Mouse (Mus musculus): Measurements from ENCODE around the gene Ctnna2. TPM values are rescaled to one million over a fixed set of nuclear protein-coding genes. Genes with fewer than 3 reads are reported as not detected.

Ctnna2 gene
- polyA plus RNA-seq, 1 experiment from 2014 or later, result 2.2 TPM

DNA sequence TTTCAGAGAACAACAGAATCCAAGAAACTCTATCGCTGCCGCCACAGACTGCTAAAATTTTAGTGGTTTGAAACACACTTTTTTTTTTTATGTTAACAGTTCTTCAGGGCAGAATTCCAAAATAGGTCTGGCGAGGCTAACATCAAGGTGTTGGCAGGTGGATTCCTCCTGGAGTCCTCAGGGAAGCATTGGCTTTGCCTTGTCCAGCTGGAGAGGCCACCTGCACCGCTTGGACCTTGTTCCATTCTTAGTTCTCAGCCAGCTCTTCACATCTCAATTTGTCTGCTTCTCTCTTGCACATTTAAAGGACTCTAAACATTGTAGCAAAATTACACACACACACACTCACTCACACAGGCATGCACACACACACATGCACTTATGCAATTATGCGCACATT lies 487.8 kb downstream of the Ctnna2 start:
- no peak overlapping the region for H3K4me3 ChIP-seq
- H3K27me3 ChIP-seq (replicated peaks), result no peaks in the 10 kb centered on the region
- ATAC-seq (ENCODE audit: insufficient number of reproducible peaks, low FRiP score), result no peak
- H3K27ac ChIP-seq (ENCODE audit: poor library complexity, severe bottlenecking), result no peak overlapping the region
- WGBS, result 81% methylated on average over 5 of the region's 5 CpGs
- H3K4me1 ChIP-seq (replicated peaks), result no peaks in the 10 kb centered on the region
- no peaks in the 10 kb centered on the region for H3K36me3 ChIP-seq
- H3K9ac ChIP-seq, result no peak overlapping the region
- no peak overlapping the region for H3K4me2 ChIP-seq
- H3K9me3 ChIP-seq (replicated peaks), result no peaks in the 10 kb centered on the region

DNA sequence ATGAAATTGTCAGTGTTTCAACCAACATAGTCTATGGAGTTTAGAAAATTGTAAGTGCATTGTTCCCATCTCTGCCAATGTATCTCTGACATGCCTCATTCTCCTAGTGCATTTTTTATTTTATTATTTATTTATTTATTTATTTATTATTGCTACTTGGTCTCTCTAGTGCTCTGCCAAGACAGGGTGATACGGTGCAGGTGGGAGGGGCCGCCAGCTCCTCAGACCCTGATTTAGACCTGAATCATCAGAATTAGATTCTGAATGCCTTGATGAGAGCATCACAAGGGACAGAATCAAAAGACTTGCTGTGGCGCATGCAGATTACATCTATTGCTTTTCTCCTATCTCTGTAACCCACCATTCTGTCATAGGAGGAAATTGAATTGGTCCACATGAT lies 492.8 kb downstream of the Ctnna2 start:
- no peak overlapping the region for H3K4me3 ChIP-seq
- 83% methylated on average over 3 of the region's 3 CpGs for WGBS
- no peaks in the 10 kb centered on the region for H3K27me3 ChIP-seq (replicated peaks)
- H3K4me2 ChIP-seq, result no peak overlapping the region
- no peaks in the 10 kb centered on the region for H3K36me3 ChIP-seq
- ATAC-seq (ENCODE audit: insufficient number of reproducible peaks, low FRiP score), result no peak
- 0 out of 2 replicates have a peak, but pooled peaks cover 4% of the 10 kb centered on the region for H3K9me3 ChIP-seq (replicated peaks)
- no peak overlapping the region for H3K27ac ChIP-seq (ENCODE audit: poor library complexity, severe bottlenecking)
- H3K9ac ChIP-seq, result no peak overlapping the region
- H3K4me1 ChIP-seq (replicated peaks), result no peaks in the 10 kb centered on the region

DNA sequence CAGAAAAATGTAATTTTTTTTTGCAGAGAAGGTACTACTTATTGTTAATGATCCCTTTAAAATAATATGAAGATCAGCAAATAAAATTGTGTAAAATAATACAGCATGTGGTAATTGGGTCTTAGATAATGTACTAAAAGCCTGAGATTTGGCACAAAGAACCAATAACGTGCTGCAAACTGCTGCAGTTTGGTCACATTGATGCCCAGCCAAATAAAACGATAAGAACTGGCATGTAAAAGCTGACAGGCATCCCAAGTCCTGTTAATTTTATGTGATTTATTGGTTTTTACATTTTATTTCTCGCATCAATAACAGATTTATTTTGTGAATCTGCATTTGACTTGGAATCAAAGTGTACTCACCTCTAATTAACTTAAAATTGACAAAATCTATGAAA lies 497.4 kb downstream of the Ctnna2 start:
- H3K4me2 ChIP-seq, result no peak overlapping the region
- 69% methylated on average over 3 of the region's 3 CpGs for WGBS
- no peaks in the 10 kb centered on the region for H3K36me3 ChIP-seq
- no peak overlapping the region for H3K4me3 ChIP-seq
- no peaks in the 10 kb centered on the region for H3K27me3 ChIP-seq (replicated peaks)
- no peak for ATAC-seq (ENCODE audit: insufficient number of reproducible peaks, low FRiP score)
- H3K9me3 ChIP-seq (replicated peaks), result 0 out of 2 replicates have a peak, but pooled peaks cover 4% of the 10 kb centered on the region
- H3K27ac ChIP-seq (ENCODE audit: poor library complexity, severe bottlenecking), result no peak overlapping the region
- no peak overlapping the region for H3K9ac ChIP-seq
- H3K4me1 ChIP-seq (replicated peaks), result no peaks in the 10 kb centered on the region

DNA sequence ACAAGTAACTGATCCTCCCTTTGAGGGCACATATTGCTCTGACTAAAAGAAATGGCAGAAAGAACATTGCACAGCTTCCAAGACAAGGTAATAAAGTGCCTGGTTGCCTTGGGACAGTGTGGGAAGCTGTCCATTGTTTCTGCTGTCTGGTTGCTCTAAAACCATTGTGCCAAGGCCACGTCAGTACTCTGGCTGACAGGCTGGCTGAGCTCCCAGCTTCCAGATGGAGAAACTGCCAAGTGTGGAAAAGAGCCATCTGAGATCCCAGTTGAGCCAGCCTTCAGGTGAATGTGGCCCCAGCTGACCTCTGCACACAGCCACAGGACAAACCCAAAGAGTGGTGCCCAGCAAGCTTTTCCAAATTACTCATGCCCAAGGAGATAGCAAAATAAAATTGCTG lies 504.1 kb downstream of the Ctnna2 start:
- no peak overlapping the region for H3K4me3 ChIP-seq
- H3K27me3 ChIP-seq (replicated peaks), result no peaks in the 10 kb centered on the region
- no peak overlapping the region for H3K9ac ChIP-seq
- H3K9me3 ChIP-seq (replicated peaks), result no peaks in the 10 kb centered on the region
- H3K36me3 ChIP-seq, result no peaks in the 10 kb centered on the region
- H3K27ac ChIP-seq (ENCODE audit: poor library complexity, severe bottlenecking), result no peak overlapping the region
- no peak for ATAC-seq (ENCODE audit: insufficient number of reproducible peaks, low FRiP score)
- WGBS, result 39% methylated on average over 1 of the region's 1 CpGs
- H3K4me1 ChIP-seq (replicated peaks), result no peaks in the 10 kb centered on the region
- no peak overlapping the region for H3K4me2 ChIP-seq

DNA sequence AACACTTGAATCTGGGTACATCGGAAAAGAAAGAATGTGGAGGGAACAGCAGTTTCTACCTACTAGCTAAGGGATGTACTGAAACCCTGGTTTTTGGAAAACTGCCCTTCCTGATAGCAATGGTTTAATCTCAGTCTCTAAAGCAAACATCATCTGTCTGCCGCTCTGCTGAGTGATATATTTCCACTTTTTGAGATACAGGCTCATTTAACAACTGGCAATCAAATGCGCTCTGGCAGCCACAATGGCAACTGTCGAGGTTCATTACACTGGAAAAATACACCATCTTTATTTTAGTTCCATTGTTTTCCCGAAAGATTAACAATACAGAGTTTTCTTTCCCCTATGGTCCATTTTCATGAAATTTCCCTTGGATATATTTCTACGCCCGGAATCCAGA lies 506.2 kb downstream of the Ctnna2 start:
- no peak for ATAC-seq (ENCODE audit: insufficient number of reproducible peaks, low FRiP score)

DNA sequence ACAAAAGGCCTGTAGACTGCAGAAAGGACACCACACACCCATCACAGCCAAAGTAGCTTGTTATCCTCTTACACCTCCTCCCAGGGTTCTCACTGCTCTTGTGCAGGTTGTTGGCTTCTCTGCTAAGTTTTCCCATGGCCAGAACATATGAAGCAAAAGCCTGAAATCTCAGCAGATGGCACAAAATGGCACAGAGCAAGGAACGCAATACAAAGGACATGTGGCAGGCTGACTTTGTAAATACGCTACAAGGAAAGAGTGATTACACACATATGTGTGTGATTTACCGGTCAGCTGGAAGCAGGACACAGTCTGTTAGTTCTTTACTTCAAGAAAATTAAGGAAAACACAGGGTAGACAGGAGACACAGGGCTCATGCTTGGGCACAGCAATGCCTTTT lies 511.4 kb downstream of the Ctnna2 start:
- Histone ChIP-seq H3K4me3 (no peak overlapping the region), H3K36me3 (no peaks in the 10 kb centered on the region), H3K9me3 (replicated peaks) (no peaks in the 10 kb centered on the region), H3K27ac (ENCODE audit: poor library complexity, severe bottlenecking) (no peak overlapping the region), H3K27me3 (replicated peaks) (no peaks in the 10 kb centered on the region), H3K4me2 (no peak overlapping the region), H3K9ac (no peak overlapping the region), H3K4me1 (replicated peaks) (no peaks in the 10 kb centered on the region)
- ATAC-seq (ENCODE audit: insufficient number of reproducible peaks, low FRiP score), result no peak
- WGBS, result 89% methylated on average over 3 of the region's 3 CpGs

More for the DNA sequence above, 506.2 kb downstream of the Ctnna2 start:
- WGBS, result 72% methylated on average over 7 of the region's 7 CpGs
- no peaks in the 10 kb centered on the region for H3K27me3 ChIP-seq (replicated peaks)
- no peak overlapping the region for H3K4me2 ChIP-seq
- H3K9ac ChIP-seq, result no peak overlapping the region
- no peak overlapping the region for H3K27ac ChIP-seq (ENCODE audit: poor library complexity, severe bottlenecking)
- H3K4me1 ChIP-seq (replicated peaks), result no peaks in the 10 kb centered on the region
- no peaks in the 10 kb centered on the region for H3K9me3 ChIP-seq (replicated peaks)
- no peaks in the 10 kb centered on the region for H3K36me3 ChIP-seq
- no peak overlapping the region for H3K4me3 ChIP-seq

DNA sequence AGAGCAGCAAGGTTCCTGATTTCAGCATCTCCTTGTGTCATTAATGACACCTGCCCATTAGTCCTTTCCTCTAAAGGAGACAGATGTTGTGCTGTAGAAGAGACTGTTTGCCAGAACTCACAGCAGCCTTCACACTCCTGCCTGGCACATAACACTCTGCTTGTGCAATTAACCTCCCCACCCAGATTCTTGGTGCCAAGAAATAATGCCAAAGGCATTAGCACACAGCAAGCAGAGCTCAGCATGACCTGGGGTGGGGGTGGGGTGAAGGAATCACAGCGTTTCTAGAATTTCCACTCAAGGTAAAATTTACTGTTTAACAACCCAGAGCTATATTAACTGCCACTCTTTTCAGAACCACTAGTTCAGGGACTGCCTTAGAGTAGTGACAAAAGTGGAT lies 516.8 kb downstream of the Ctnna2 start:
- no peak overlapping the region for H3K9ac ChIP-seq
- no peak overlapping the region for H3K27ac ChIP-seq (ENCODE audit: poor library complexity, severe bottlenecking)
- ATAC-seq (ENCODE audit: insufficient number of reproducible peaks, low FRiP score), result no peak
- H3K36me3 ChIP-seq, result no peaks in the 10 kb centered on the region
- 47% methylated on average over 1 of the region's 1 CpGs for WGBS
- no peaks in the 10 kb centered on the region for H3K9me3 ChIP-seq (replicated peaks)
- no peak overlapping the region for H3K4me2 ChIP-seq
- H3K4me3 ChIP-seq, result no peak overlapping the region
- no peaks in the 10 kb centered on the region for H3K4me1 ChIP-seq (replicated peaks)
- no peaks in the 10 kb centered on the region for H3K27me3 ChIP-seq (replicated peaks)

DNA sequence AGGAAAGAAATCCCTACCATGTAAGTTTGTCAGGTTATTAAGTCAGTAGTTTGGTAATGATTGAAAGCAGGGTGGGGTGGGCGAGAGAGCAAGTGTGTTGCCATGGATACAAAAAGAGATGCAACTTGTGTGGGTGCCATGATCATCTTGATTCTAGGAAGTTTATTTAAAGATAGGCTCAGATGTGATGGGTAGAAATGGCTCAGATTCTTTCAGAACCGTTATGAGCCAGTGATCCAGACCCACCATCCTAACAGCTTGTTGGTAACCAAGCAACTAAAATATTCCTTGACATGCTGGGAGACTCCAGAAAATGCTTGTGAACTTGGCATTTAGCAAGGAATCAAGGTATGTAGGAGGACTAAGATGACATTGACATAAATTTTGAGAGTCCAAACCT lies 521.6 kb downstream of the Ctnna2 start:
- Histone ChIP-seq H3K9me3 (replicated peaks) (no peaks in the 10 kb centered on the region), H3K9ac (no peak overlapping the region), H3K4me2 (no peak overlapping the region), H3K4me3 (no peak overlapping the region), H3K36me3 (no peaks in the 10 kb centered on the region), H3K27ac (ENCODE audit: poor library complexity, severe bottlenecking) (no peak overlapping the region), H3K27me3 (replicated peaks) (no peaks in the 10 kb centered on the region), H3K4me1 (replicated peaks) (no peaks in the 10 kb centered on the region)
- WGBS, result 71% methylated on average over 2 of the region's 2 CpGs
- no peak for ATAC-seq (ENCODE audit: insufficient number of reproducible peaks, low FRiP score)

DNA sequence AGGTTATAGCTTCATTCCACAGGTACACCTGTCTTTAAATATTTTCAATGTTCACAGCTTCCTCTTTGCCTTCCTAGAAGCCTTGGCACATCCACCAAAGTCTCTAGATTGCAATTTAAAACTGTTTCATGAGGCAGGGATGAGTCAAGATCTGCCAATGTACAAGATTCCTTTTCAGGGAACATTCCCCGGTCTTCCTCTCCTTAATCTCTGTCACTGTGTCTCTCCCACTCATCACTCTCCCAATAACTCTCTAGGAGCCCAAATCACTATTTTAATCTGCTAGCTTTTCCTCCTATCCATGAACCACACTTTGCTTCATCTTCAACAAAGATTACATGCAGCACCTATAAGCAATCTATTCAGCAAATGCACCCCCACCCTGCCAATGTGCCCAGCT lies 532.6 kb downstream of the Ctnna2 start:
- no peaks in the 10 kb centered on the region for H3K9me3 ChIP-seq (replicated peaks)
- no peak for ATAC-seq (ENCODE audit: insufficient number of reproducible peaks, low FRiP score)
- WGBS, result 61% methylated on average over 1 of the region's 1 CpGs

DNA sequence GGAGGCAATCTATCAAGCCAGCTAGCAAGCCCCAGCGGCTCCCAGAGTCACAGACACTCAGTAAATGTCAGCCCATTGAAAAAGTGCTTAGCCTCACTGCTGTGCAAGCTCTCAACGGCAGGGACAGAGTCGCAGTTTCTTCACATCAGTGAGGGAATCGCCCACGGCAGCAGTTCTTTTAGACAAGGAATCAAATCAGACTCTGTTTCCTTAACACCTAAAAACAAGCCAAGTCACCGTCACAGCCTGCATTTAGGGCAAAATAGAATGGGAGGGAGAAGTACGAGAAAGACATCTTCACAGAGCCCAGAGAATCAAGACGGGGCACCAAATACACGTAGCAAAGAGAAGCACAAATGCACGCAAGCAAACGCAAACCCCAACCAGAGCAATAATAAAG lies 535.6 kb downstream of the Ctnna2 start:
- Histone ChIP-seq H3K4me1 (replicated peaks) (no peaks in the 10 kb centered on the region), H3K27ac (ENCODE audit: poor library complexity, severe bottlenecking) (no peak overlapping the region), H3K36me3 (no peaks in the 10 kb centered on the region), H3K9ac (no peak overlapping the region), H3K4me3 (no peak overlapping the region), H3K27me3 (replicated peaks) (no peaks in the 10 kb centered on the region), H3K9me3 (replicated peaks) (no peaks in the 10 kb centered on the region), H3K4me2 (no peak overlapping the region)
- ATAC-seq (ENCODE audit: insufficient number of reproducible peaks, low FRiP score), result no peak
- WGBS, result 79% methylated on average over 11 of the region's 11 CpGs

More for the DNA sequence above, 532.6 kb downstream of the Ctnna2 start:
- Histone ChIP-seq H3K4me1 (replicated peaks) (no peaks in the 10 kb centered on the region), H3K4me2 (no peak overlapping the region), H3K4me3 (no peak overlapping the region), H3K27me3 (replicated peaks) (no peaks in the 10 kb centered on the region), H3K27ac (ENCODE audit: poor library complexity, severe bottlenecking) (no peak overlapping the region), H3K9ac (no peak overlapping the region), H3K36me3 (no peaks in the 10 kb centered on the region)

DNA sequence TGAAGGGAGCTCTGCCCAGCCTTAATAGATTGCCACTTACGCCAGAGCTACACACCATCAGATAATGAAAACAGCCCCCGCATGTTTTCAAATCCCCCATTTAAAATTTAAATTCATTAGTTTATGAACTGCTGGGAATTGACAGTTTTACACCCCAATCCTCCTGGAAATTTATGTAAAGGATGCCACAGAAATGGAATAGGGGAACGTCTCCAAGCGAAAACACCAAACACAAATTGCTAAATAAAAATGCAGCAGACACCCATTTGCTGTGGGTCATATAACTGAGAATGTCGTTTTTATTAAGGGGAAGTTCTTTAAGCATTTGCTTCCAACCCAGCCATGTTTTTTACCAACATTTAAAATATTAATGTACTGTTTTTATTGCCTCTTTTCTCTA lies 538.4 kb downstream of the Ctnna2 start:
- Histone ChIP-seq H3K4me2 (no peak overlapping the region), H3K4me1 (replicated peaks) (no peaks in the 10 kb centered on the region), H3K9me3 (replicated peaks) (no peaks in the 10 kb centered on the region), H3K27me3 (replicated peaks) (no peaks in the 10 kb centered on the region), H3K36me3 (no peaks in the 10 kb centered on the region), H3K9ac (no peak overlapping the region), H3K27ac (ENCODE audit: poor library complexity, severe bottlenecking) (no peak overlapping the region), H3K4me3 (no peak overlapping the region)
- 70% methylated on average over 5 of the region's 5 CpGs for WGBS
- ATAC-seq (ENCODE audit: insufficient number of reproducible peaks, low FRiP score), result no peak

DNA sequence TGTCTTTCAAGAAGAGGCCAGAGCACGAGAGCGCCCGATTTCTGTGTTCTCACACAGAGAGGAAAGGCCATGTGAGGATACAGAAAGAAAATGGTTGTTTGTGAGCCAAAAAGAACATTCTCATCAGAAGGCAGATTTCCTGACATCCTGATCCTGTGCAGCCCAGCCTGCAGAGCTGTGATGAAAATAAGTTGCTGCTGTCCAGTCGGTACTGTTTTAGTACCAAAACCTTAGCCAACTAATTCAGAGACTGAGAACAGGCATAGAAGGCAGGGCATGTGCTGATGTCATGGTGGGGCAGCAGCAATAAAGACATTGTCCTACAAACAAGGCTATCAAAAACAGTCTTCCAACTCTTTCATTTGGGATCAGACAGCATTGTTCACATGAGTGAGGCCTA lies 549.1 kb downstream of the Ctnna2 start:
- Histone ChIP-seq H3K9me3 (replicated peaks) (no peaks in the 10 kb centered on the region), H3K4me3 (no peak overlapping the region), H3K4me2 (no peak overlapping the region), H3K4me1 (replicated peaks) (no peaks in the 10 kb centered on the region), H3K27ac (ENCODE audit: poor library complexity, severe bottlenecking) (no peak overlapping the region), H3K27me3 (replicated peaks) (no peaks in the 10 kb centered on the region), H3K9ac (no peak overlapping the region), H3K36me3 (no peaks in the 10 kb centered on the region)
- 74% methylated on average over 4 of the region's 4 CpGs for WGBS
- ATAC-seq (ENCODE audit: insufficient number of reproducible peaks, low FRiP score), result no peak

Data from heart, embryonic 12.5 days (tissue).